Mouse (Mus musculus) neural tube, embryonic 11.5 days (tissue): ENCODE measurements around the gene Sp1. TPM values are rescaled to one million over a fixed set of nuclear protein-coding genes. Genes with fewer than 3 reads are reported as not detected.

ENCODE experiments used
- ATAC-seq: fragments of 200-750 bp; cut with Nextera tagmentation; 2 replicates; pipeline ENCODE4 v1.8.0; 2017; ENCODE audit warnings: moderate number of reproducible peaks, mild to moderate bottlenecking, moderate TSS enrichment, moderate library complexity; ENCODE audit not compliant: insufficient read depth, low FRiP score, low TSS enrichment
- DNase-seq: peaks from one replicate; pipeline ENCODE4 v3.0.0-alpha.2; 2015; ENCODE audit warnings: low spot score
- H3K27ac ChIP-seq: fragments of 300-500 bp; sonication (generic); 2 replicates; pipeline ENCODE4 v1.5.1; 2014; ENCODE audit warnings: low read depth, mild to moderate bottlenecking, low read length
- H3K27me3 ChIP-seq: fragments of 300-500 bp; sonication (generic); 2 replicates; pipeline ENCODE4 v1.6.1; 2014; ENCODE audit warnings: mild to moderate bottlenecking, low read length, mixed read lengths; ENCODE audit not compliant: control insufficient read depth, insufficient read depth
- H3K36me3 ChIP-seq: fragments of 300-500 bp; sonication (generic); 2 replicates; pipeline ENCODE4 v1.6.1; 2014; ENCODE audit warnings: mild to moderate bottlenecking, low read length, moderate library complexity, mixed read lengths; ENCODE audit not compliant: control insufficient read depth, insufficient read depth
- H3K4me1 ChIP-seq: fragments of 300-500 bp; sonication (generic); 2 replicates; pipeline ENCODE4 v1.6.1; 2014; ENCODE audit warnings: low read length, mixed read lengths; ENCODE audit not compliant: control insufficient read depth, insufficient read depth
- H3K4me2 ChIP-seq: fragments of 300-500 bp; sonication (generic); 2 replicates; pipeline ENCODE4 v1.6.1; 2014; ENCODE audit warnings: low read depth, mild to moderate bottlenecking, moderate library complexity
- H3K4me3 ChIP-seq: fragments of 300-500 bp; sonication (generic); 2 replicates; pipeline ENCODE4 v1.5.1; 2014; ENCODE audit warnings: low read depth, low read length
- H3K9ac ChIP-seq: fragments of 300-500 bp; sonication (generic); 2 replicates; pipeline ENCODE4 v1.6.1; 2014; ENCODE audit warnings: mild to moderate bottlenecking, low read length
- H3K9me3 ChIP-seq: fragments of 300-500 bp; sonication (generic); 2 replicates; pipeline ENCODE4 v1.6.1; 2016; ENCODE audit warnings: low read length; ENCODE audit not compliant: control insufficient read depth
- WGBS: fragments of 180-500 bp; shearing (Covaris S2); extraction: QIAGEN DNeasy Blood & Tissue Kit; methylation state at CpG from one replicate; pipeline ENCODE4 v1.1.7; 2014; 5-methylcytosine and 5-hydroxymethylcytosine counted together
- polyA plus RNA-seq: library from polyadenylated mRNA; unstranded; fragments of >200 nt; fragmentation: Nextera tagmentation; extraction: Ambion mirVana; gene quantifications from 2 replicates; pipeline ENCODE4 v1.2.1, GENCODE M21; 2014

Gene Sp1
- polyA plus RNA-seq, 1 experiment from 2014 or later, result 11.1 TPM

DNA sequence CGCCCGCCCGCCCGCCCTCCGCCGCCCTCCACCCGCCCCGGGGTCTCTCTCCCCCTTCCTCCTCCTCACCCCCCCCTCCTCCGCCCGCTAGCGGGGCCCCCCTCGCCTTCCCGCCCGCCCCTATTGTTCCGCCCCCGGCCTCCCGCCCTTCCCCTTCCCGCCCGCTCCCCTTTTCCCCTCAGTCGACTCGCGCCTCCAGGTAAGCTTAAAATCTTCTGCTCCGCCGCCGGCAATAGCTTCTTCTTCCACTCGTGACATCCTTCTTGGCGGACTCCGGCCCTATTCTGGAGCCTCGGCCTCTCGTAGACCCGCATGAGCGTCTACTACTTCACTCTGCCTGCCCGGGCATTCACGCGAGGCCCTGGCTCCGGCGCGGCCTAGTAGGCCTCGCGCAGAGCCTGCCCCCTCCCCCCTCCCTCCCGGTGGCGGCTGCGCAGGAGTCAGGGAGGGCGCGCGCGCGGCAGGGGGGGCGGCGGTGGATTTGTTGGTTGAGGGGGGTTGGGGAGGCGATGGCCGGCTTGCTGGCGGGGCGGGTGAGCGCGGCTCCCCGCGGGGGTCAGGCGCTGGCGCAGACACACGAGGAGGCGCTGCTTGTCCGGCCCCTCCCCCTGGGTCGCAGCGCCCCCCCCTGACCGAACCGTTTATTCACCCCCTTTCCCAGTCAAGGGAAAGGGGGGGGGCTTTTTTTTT is 64.8 kb downstream of the Sp1 start:
- Histone ChIP-seq H3K4me2 (peak overlapping the region; percentile 58), H3K4me3 (peak overlapping the region; percentile 80), H3K27me3 (no peaks in the 10 kb centered on the region), H3K9ac (peak overlapping the region; percentile 98), H3K27ac (peak overlapping the region; percentile 97), H3K9me3 (no peaks in the 10 kb centered on the region), H3K4me1 (peaks cover 13% of the 10 kb centered on the region), H3K36me3 (peaks cover 4% of the 10 kb centered on the region; the same call in 1 of the 2 replicates)
- ATAC-seq (peak; percentile 71), DNase-seq (peak; percentile 89)
- WGBS, result under 1% methylated on average over 40 of the region's 67 CpGs

- peak overlapping the region; percentile 80 for H3K4me3 ChIP-seq
- peak overlapping the region; percentile 58 for H3K4me2 ChIP-seq
- no peak for DNase-seq
- H3K9ac ChIP-seq, result peak overlapping the region; percentile 98
- H3K36me3 ChIP-seq, result peaks cover 6% of the 10 kb centered on the region; the same call in 1 of the 2 replicates
- no peaks in the 10 kb centered on the region for H3K27me3 ChIP-seq
- H3K9me3 ChIP-seq, result no peaks in the 10 kb centered on the region
- WGBS, result under 1% methylated on average over 10 of the region's 10 CpGs
- H3K4me1 ChIP-seq, result peaks cover 13% of the 10 kb centered on the region
- peak overlapping the region; percentile 97; the same call in 1 of the 2 replicates for H3K27ac ChIP-seq
- ATAC-seq, result no peak
Measured at GRCm38 (mm10) chr15:102471295-102471645, 65.3 kb downstream of the Sp1 start.

GRCm38 (mm10) chr15:102471727-102472126 is 65.8 kb downstream of the Sp1 start:
- Histone ChIP-seq H3K9me3 (no peaks in the 10 kb centered on the region), H3K27ac (no peak overlapping the region), H3K4me3 (peak overlapping the region; percentile 80), H3K36me3 (peaks cover 6% of the 10 kb centered on the region; the same call in 1 of the 2 replicates), H3K27me3 (no peaks in the 10 kb centered on the region), H3K4me1 (peaks cover 13% of the 10 kb centered on the region), H3K4me2 (peak overlapping the region; percentile 58), H3K9ac (0 out of 2 replicates have a peak overlapping the region, but pooled peaks have one; percentile 23)
- no peak for ATAC-seq
- no peak for DNase-seq

DNA sequence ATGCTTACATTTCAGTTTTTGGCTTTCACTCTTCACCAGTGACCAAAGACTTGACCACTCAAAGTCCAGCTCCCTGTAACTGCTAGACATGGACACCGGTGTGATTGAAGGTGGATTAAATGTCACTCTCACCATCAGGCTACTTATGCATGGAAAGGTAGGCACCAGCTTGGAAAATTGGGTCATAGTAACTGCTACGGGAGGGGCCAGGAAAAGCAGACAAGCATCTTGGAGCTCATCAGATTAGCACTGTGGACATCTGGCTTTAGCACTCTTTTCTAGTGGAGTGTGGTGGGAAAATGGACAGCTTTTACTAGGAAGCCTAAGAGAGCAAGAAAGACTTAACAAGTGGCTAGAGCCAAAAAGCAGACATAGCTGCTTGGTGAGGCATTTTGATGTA is 67.3 kb downstream of the Sp1 start:
- Histone ChIP-seq H3K36me3 (peaks cover 6% of the 10 kb centered on the region; the same call in 1 of the 2 replicates), H3K9ac (no peak overlapping the region), H3K27me3 (no peaks in the 10 kb centered on the region), H3K27ac (no peak overlapping the region), H3K4me1 (peaks cover 13% of the 10 kb centered on the region), H3K4me2 (no peak overlapping the region), H3K4me3 (no peak overlapping the region), H3K9me3 (no peaks in the 10 kb centered on the region)
- 90% methylated on average over 2 of the region's 2 CpGs for WGBS
- no peak for DNase-seq
- no peak for ATAC-seq

- no peak overlapping the region for H3K27ac ChIP-seq
- ATAC-seq (no peak), DNase-seq (no peak)
- peaks cover 13% of the 10 kb centered on the region for H3K4me1 ChIP-seq
- H3K9me3 ChIP-seq, result no peaks in the 10 kb centered on the region
- H3K9ac ChIP-seq, result no peak overlapping the region
- WGBS, result 96% methylated on average over 2 of the region's 2 CpGs
- no peak overlapping the region for H3K4me2 ChIP-seq
- no peak overlapping the region for H3K4me3 ChIP-seq
- H3K27me3 ChIP-seq, result no peaks in the 10 kb centered on the region
- peaks cover 6% of the 10 kb centered on the region; the same call in 1 of the 2 replicates for H3K36me3 ChIP-seq
Measured at GRCm38 (mm10) chr15:102474520-102474919, 68.6 kb downstream of the Sp1 start.

DNA sequence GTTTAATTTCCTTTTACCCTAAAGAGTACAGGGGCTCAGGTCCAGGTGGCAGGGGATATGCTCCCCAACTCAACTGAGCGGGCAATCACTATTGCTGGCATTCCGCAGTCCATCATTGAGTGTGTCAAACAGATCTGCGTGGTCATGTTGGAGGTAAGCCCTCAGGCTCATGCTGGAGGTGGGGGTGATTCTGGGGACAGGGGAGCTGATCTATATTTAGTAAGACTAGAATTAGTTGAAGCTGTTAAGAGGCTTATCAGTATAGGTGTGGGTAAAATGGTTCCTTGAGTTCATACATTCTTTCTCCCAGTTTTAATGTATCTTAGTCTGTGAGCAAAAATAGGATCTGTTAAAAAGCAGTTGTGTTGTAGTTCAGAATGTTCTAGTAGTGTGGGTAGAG is 77.2 kb downstream of the Sp1 start:
- no peak overlapping the region for H3K9ac ChIP-seq
- no peak overlapping the region for H3K4me3 ChIP-seq
- no peak overlapping the region for H3K27ac ChIP-seq
- ATAC-seq (no peak), DNase-seq (no peak)
- H3K27me3 ChIP-seq, result no peaks in the 10 kb centered on the region
- 94% methylated on average over 3 of the region's 3 CpGs for WGBS
- peaks cover 14% of the 10 kb centered on the region for H3K36me3 ChIP-seq
- no peaks in the 10 kb centered on the region for H3K4me1 ChIP-seq
- no peaks in the 10 kb centered on the region for H3K9me3 ChIP-seq
- H3K4me2 ChIP-seq, result no peak overlapping the region

DNA sequence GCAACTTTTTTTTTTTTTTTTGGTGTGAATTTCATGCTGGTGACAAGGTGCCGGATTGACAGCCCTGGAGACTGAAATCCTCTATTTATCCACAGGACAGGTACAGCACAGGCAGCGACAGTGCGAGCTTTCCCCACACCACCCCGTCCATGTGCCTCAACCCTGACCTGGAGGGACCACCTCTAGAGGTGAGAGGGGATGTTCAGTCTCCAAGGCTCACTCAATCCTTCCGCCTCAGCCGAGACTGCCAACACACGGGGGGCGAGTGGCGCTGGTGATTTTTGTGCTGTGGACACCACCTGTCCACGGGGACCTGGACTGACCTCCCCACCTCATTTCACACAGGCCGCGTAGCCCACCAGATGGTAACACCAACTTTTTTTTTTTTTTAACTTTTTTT is 79.9 kb downstream of the Sp1 start:
- H3K27me3 ChIP-seq, result no peaks in the 10 kb centered on the region
- no peak overlapping the region for H3K4me3 ChIP-seq
- no peaks in the 10 kb centered on the region for H3K4me1 ChIP-seq
- H3K27ac ChIP-seq, result no peak overlapping the region
- DNase-seq (no peak), ATAC-seq (no peak)
- H3K9me3 ChIP-seq, result no peaks in the 10 kb centered on the region
- peaks cover 22% of the 10 kb centered on the region for H3K36me3 ChIP-seq
- no peak overlapping the region for H3K9ac ChIP-seq
- WGBS, result 94% methylated on average over 12 of the region's 12 CpGs
- no peak overlapping the region for H3K4me2 ChIP-seq

Other genes starting within 250 kb of the Sp1 start
- gene Zfp740, start 202.9 kb upstream of the Sp1 start, polyA plus RNA-seq, result 65.4 and 66.9 TPM in 2 replicates
- gene Csad, start 201.4 kb upstream of the Sp1 start, polyA plus RNA-seq, result 32.8 TPM in 2 replicates
- gene Itgb7, start 174.2 kb upstream of the Sp1 start, polyA plus RNA-seq, result 0.95 and 1.3 TPM in 2 replicates
- gene Rarg, start 148.6 kb upstream of the Sp1 start, polyA plus RNA-seq, result 24.0 and 26.4 TPM in 2 replicates
- 0.20 and 0.39 TPM in 2 replicates for gene Gm9918, start 135.6 kb upstream of the Sp1 start, polyA plus RNA-seq
- 59.7 and 66.7 TPM in 2 replicates for gene Mfsd5, start 126.7 kb upstream of the Sp1 start, polyA plus RNA-seq
- 36.2 and 37.9 TPM in 2 replicates for gene Espl1, start 109.9 kb upstream of the Sp1 start, polyA plus RNA-seq
- 386 and 396 TPM in 2 replicates for gene Pfdn5, start 80.0 kb upstream of the Sp1 start, polyA plus RNA-seq
- gene Myg1, start 74.4 kb upstream of the Sp1 start, polyA plus RNA-seq, result 92.9 and 102 TPM in 2 replicates
- gene Aaas, start 55.4 kb upstream of the Sp1 start, polyA plus RNA-seq, result 84.7 and 86.7 TPM in 2 replicates
- 0.70 and 0.96 TPM in 2 replicates for gene Sp7, start 39.0 kb upstream of the Sp1 start, polyA plus RNA-seq
- gene Amhr2, start 39.2 kb downstream of the Sp1 start, polyA plus RNA-seq, result 0.53 TPM in 1 of 2 replicates, not detected in the other
- gene Prr13, start 52.9 kb downstream of the Sp1 start, polyA plus RNA-seq, result 80.9 and 88.6 TPM in 2 replicates
- 220 and 232 TPM in 2 replicates for gene Pcbp2, start 64.4 kb downstream of the Sp1 start, polyA plus RNA-seq
- gene Gm10337, start 97.6 kb downstream of the Sp1 start, polyA plus RNA-seq, result 4.1 and 10.3 TPM in 2 replicates
- 24.8 and 26.1 TPM in 2 replicates for gene Map3k12, start 110.9 kb downstream of the Sp1 start, polyA plus RNA-seq
- 103 and 105 TPM in 2 replicates for gene Tarbp2, start 112.0 kb downstream of the Sp1 start, polyA plus RNA-seq
- gene Npff, start 118.8 kb downstream of the Sp1 start, polyA plus RNA-seq, result 3.0 and 3.4 TPM in 2 replicates
- not detected in 2 replicates for gene Gm28047, start 218.9 kb downstream of the Sp1 start, polyA plus RNA-seq
- 14.2 and 18.4 TPM in 2 replicates for gene Atf7, start 219.3 kb downstream of the Sp1 start, polyA plus RNA-seq